Mouse (Mus musculus) megakaryocyte, embryonic 14.5 days (primary cell): ENCODE data around the gene Otop3. TPM values are rescaled to one million over a fixed set of nuclear protein-coding genes. Genes with fewer than 3 reads are reported as not detected.

Source experiments
- H3K27me3 ChIP-seq: replicated peaks from 2 replicates; pipeline ENCODE3; 2012; ENCODE audit warnings: inconsistent platforms
- H3K36me3 ChIP-seq: replicated peaks from 2 replicates; pipeline ENCODE3; 2012; ENCODE audit warnings: low read length, inconsistent platforms, mixed read lengths
- H3K4me1 ChIP-seq: 2 replicates; pipeline ENCODE4 v1.6.1; 2012; ENCODE audit warnings: inconsistent platforms
- H3K4me3 ChIP-seq: replicated peaks from 2 replicates; pipeline ENCODE3; 2012; ENCODE audit warnings: moderate library complexity, mild to moderate bottlenecking, inconsistent platforms
- H3K9me3 ChIP-seq: 2 replicates; pipeline ENCODE4 v1.6.1; 2012; ENCODE audit warnings: inconsistent platforms
- FLI1 ChIP-seq: IDR thresholded peaks from 2 replicates; pipeline ENCODE4 v1.6.1; 2012; ENCODE audit warnings: low read length, inconsistent platforms, mixed read lengths
- GATA1 ChIP-seq: IDR thresholded peaks from 3 replicates; pipeline ENCODE4 v1.6.1; 2012; ENCODE audit warnings: mixed read lengths, low read length, inconsistent platforms, borderline replicate concordance
- polyA plus RNA-seq: library from polyadenylated mRNA; stranded (reverse); fragments of >175 nt; gene quantifications from 2 replicates; pipeline ENCODE4 v1.2.3, GENCODE M21; 2012; ENCODE audit warnings: low replicate concordance; ENCODE audit not compliant: insufficient read depth

Gene Otop3
- polyA plus RNA-seq, 1 experiment = not detected

GRCm38 (mm10) chr11:115295939-115296338 lies 38.6 kb upstream of the Otop3 start:
- H3K27me3 ChIP-seq = peaks cover 80% of the 10 kb centered on the region

DNA sequence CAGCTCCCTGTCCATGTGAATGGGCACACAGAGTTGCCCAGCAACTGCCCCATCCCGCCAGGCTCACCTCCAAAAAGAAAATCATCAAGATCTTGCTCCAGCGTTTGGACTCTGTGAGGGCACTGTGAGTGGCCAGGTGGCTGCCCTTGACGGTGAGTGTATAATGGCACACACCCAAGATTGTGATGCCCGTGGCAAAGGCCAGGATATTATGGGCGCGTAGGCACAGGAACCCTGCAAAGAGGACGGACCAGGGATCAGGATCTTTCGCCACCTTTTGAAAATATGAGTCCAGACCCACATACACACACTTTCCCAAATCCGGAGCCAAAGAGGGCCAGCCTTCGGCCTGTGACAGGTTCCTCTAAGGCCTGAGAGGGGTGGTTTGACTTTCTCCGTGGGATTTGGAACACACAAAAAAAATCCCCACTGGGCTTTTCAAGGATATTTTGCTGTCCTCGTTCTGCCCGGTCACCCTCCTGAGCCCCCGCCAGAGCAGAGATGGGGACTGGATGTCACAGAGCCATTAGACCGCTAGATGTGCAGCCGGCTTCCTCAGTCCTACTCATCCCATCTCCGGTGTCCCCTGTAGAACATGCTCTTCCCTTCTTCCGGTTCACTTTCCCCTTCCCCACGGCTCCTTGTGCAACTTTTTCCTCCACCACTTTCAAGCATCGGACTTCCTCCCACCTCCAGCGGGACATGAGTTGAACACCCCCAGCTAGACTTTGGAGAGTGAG lies 37.9 kb upstream of the Otop3 start:
- Histone ChIP-seq H3K9me3 (peaks cover 20% of the 10 kb centered on the region), H3K36me3 (no peaks in the 10 kb centered on the region), H3K27me3 (peaks cover 75% of the 10 kb centered on the region), H3K4me3 (peak overlapping the region; percentile 88), H3K4me1 (peaks cover 12% of the 10 kb centered on the region)
- no peak for TF ChIP-seq FLI1
- TF ChIP-seq GATA1 = no peak

More at GRCm38 (mm10) chr11:115295939-115296338, 38.6 kb upstream of the Otop3 start:
- Histone ChIP-seq H3K36me3 (no peaks in the 10 kb centered on the region), H3K9me3 (peaks cover 20% of the 10 kb centered on the region), H3K4me3 (no peak overlapping the region), H3K4me1 (peaks cover 12% of the 10 kb centered on the region)
- TF ChIP-seq GATA1 = no peak
- no peak for TF ChIP-seq FLI1

DNA sequence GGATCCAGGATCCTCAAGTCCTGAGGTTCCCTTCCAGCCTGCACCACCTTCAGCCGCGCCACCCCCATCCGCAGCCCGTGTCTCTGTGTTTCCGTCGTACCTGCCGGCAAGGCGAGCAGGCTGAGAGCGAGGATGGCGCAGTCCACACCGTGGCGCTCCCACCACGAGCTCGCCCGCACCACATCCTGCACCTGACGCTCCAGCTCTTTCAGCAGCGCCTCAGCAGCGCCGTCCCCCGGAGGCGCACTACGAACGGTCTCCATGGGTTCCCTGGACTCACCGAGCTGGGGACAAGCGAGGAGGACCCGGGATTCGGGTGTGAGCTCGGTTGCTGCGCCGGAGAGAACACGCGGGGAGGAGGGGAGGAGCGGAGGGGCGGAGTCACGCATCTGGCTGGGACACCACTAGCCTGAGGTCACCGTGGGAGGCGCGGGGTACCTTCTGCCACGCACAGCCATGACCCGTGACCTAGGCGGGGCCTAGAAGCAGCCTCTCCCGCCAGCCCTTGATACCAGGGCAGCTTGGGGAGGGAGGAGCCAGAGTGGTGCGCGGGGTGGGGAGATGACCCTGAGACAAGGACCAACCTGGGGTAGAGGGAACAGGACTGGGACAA lies 37.2 kb upstream of the Otop3 start, which contains the start of gene Fads6:
Gene Fads6, minus strand, starts transcription at position 450 of the 613 bp plus-strand sequence.
- Histone ChIP-seq H3K4me3 (peak within 1 kb of the TSS; percentile 88), H3K27me3 (peaks cover 72% of the 10 kb centered on the region), H3K4me1 (peaks cover 12% of the 10 kb centered on the region), H3K36me3 (no peaks in the 10 kb centered on the region), H3K9me3 (peaks cover 20% of the 10 kb centered on the region)
- TF ChIP-seq GATA1 = no peak
- no peak for TF ChIP-seq FLI1

GRCm38 (mm10) chr11:115298160-115298559 lies 36.4 kb upstream of the Otop3 start:
- peaks cover 12% of the 10 kb centered on the region for H3K4me1 ChIP-seq
- H3K9me3 ChIP-seq = peaks cover 20% of the 10 kb centered on the region
- no peak overlapping the region for H3K4me3 ChIP-seq
- H3K27me3 ChIP-seq = peaks cover 70% of the 10 kb centered on the region
- no peak for TF ChIP-seq FLI1
- no peak for TF ChIP-seq GATA1
- H3K36me3 ChIP-seq = no peaks in the 10 kb centered on the region

DNA sequence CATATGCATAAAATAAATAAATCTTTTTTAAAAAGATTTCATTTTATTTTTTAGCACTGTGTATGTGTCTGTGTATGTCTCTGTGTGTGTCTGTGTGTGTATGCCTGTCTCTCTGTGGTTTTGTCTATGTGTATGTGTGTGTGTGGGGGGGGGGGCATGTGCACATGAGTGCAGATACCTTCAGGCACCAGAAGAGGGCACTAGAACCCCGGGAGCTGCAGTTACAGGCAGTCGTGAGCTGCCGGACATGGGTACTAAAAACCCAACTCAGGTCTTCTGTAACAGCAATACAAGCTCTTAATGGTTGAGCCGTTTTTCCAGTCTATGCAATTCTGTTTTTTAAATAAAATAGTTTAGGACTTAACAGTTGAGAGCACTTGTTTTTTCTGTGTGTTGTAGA lies 33.8 kb upstream of the Otop3 start:
- TF ChIP-seq GATA1 (no peak), FLI1 (no peak)
- Histone ChIP-seq H3K36me3 (no peaks in the 10 kb centered on the region), H3K4me1 (peaks cover 12% of the 10 kb centered on the region), H3K9me3 (peaks cover 9% of the 10 kb centered on the region; the same call in 1 of the 2 replicates), H3K4me3 (no peak overlapping the region), H3K27me3 (peaks cover 69% of the 10 kb centered on the region)

DNA sequence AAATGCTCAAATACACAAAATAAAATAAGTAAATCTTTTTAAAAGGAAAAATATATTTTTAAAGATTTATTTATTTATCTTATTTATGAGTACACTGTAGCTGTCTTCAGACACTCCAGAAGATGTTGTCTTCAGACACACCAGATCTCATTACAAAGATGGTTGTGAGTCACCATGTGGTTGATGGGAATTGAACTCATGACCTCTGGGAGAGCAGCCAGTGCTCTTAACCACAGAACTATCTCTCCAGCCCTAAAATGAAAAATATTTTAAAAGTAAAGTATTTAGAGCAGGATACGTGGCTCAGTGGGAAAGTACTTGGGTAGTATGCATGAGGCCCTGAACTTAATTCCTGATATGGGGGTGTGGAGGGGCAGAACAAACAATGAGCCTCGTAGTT lies 33.2 kb upstream of the Otop3 start:
- TF ChIP-seq FLI1 (no peak), GATA1 (no peak)

GRCm38 (mm10) chr11:115303167-115303566 lies 31.4 kb upstream of the Otop3 start:
- no peaks in the 10 kb centered on the region for H3K36me3 ChIP-seq
- H3K4me1 ChIP-seq = peaks cover 8% of the 10 kb centered on the region
- TF ChIP-seq FLI1 (no peak), GATA1 (no peak)
- peaks cover 9% of the 10 kb centered on the region; the same call in 1 of the 2 replicates for H3K9me3 ChIP-seq
- no peak overlapping the region for H3K4me3 ChIP-seq
- peaks cover 66% of the 10 kb centered on the region for H3K27me3 ChIP-seq

More for the DNA sequence above, 33.2 kb upstream of the Otop3 start:
- H3K9me3 ChIP-seq = peaks cover 9% of the 10 kb centered on the region; the same call in 1 of the 2 replicates
- peaks cover 66% of the 10 kb centered on the region for H3K27me3 ChIP-seq
- peaks cover 17% of the 10 kb centered on the region for H3K4me1 ChIP-seq
- H3K36me3 ChIP-seq = no peaks in the 10 kb centered on the region
- H3K4me3 ChIP-seq = no peak overlapping the region

DNA sequence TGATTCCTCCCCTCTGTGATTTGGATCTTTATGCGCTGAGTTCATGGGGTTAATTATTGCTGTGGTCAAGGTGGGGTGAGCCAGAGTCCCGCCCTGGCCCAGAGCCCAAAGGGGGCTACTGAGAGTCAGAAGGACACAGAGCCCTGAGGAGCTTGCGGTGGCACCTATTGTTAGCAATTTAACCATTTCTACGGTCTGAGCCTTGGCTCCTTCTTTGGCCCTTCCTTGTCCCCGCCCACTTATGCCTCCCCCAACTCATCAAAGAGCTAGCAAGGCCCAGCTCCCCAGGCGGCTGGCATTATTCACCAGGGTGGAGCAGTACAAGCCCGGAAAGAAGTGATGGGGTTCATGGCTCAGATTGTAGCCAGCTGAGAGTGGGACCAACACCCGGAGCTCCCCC lies 27.7 kb upstream of the Otop3 start, which contains the start of gene Otop2:
Gene Otop2, plus strand, starts transcription at position 301 of the 400 bp plus-strand sequence.
- Histone ChIP-seq H3K36me3 (no peaks in the 10 kb centered on the region), H3K4me1 (peaks cover 11% of the 10 kb centered on the region), H3K4me3 (peak within 1 kb of the TSS; percentile 23), H3K27me3 (peaks cover 84% of the 10 kb centered on the region), H3K9me3 (no peaks in the 10 kb centered on the region)
- TF ChIP-seq FLI1 (no peak), GATA1 (no peak)

- TF ChIP-seq FLI1 (no peak), GATA1 (no peak)
- Histone ChIP-seq H3K4me1 (peaks cover 11% of the 10 kb centered on the region), H3K27me3 (peaks cover 90% of the 10 kb centered on the region), H3K4me3 (no peak overlapping the region), H3K9me3 (no peaks in the 10 kb centered on the region), H3K36me3 (no peaks in the 10 kb centered on the region)
Measured at GRCm38 (mm10) chr11:115308781-115309180, 25.8 kb upstream of the Otop3 start.

DNA sequence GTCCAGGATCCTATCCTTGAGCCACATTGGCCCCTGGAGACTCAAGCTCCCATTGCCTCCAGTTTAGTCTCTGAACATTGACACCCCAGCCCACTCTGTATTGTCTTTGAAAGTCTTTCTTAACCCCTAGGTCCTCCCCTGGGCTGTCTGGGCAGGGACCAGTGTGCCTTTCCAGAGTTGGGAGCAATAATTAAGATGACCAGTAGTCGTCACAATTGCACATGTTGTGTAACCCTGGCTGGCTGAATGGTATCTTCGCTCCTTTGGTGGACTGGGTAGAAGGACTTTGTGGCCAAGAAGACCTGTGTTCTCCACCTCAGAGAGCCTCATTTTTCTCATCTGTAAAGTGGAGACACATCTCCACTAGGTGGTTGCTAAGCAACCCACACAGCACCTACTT lies 20.3 kb upstream of the Otop3 start:
- Histone ChIP-seq H3K36me3 (no peaks in the 10 kb centered on the region), H3K4me1 (peaks cover 19% of the 10 kb centered on the region), H3K27me3 (peaks cover 95% of the 10 kb centered on the region), H3K9me3 (peaks cover 6% of the 10 kb centered on the region; the same call in 1 of the 2 replicates), H3K4me3 (no peak overlapping the region)
- TF ChIP-seq GATA1 (no peak), FLI1 (no peak)
